Mouse (Mus musculus): Measurements from ENCODE around the gene Bri3bp.
A peak's percentile ranks its signal among the peaks of the same experiment; 100 is the strongest.
"Not testable (repeated sequence)": the region's sequence is repeated elsewhere in the genome, so short reads cannot be mapped to it uniquely, and the experiment has no call there.

Bri3bp gene

DNA sequence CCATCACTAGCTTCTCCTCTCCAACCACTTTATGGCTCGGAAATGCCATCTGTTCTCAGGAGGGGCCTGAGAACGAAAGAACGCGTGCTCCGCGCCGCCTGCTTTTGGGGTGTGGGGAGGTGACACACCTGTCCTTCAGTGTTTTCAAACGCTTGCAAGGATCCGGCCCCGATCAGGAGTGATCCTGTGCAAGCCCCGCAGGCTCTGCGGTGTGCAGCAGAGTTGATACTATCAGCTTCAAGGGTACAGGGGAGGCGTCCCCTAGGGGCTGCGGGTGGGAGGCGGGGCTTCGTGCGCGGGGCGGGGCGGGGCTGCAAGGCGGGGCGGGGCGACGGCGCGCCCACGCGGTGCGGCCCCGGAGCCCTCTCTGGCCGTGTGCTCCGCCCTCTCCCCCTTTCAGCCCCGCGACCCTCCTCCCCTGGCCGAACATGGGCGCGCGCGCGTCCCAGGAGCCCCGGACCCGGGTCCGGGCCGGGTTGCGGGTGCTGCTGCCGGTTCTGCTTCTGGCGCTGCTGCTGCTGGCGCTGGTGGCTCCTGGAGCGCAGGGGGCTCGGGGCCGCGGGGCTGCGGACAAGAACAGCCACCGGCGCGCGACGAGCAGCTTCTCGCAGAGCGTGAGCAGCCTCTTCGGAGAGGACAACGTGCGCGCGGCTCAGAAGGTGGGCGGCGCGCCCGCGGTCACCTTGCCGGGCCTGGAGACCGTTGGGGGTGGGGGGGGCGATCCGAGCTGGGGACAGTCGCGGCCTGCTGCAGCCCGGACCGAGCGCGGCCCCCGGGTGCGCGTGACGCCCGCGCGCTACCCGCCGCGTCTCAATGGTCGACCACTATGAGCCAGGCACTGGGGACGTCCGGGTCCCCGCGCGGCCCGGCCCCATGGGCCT lies at the start of gene Bri3bp:
Gene Bri3bp, plus strand, starts transcription at position 335 of the 881 bp plus-strand sequence.
- DNase-seq (ENCODE audit: low spot score), result peak; percentile 26

DNA sequence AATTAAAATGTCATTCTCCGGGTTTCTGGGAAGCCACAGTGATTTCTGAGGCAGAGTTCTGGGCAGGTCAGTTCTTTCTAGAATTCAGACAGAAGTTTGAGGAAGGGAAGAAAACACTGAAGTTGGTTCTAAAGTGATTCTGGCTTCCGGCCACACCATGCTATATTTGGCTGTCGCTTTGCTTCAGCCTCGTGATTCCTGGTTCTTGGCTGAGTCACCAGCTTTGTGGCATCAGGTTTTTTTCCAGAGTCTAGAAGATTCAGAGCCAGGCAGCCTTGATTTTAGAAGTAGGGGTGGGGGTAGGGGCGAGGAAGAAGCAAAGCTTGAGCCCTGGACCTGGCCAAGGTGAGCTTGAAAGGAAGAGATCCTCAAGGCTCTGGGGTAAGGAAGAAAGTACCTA lies 49.8 kb upstream of the Bri3bp start:
- DNase-seq (ENCODE audit: low spot score), result no peak

- not testable (repeated sequence) for DNase-seq (ENCODE audit: low spot score)
Observed at GRCm38 (mm10) chr5:125392176-125392575, 49.2 kb upstream of the Bri3bp start.

DNA sequence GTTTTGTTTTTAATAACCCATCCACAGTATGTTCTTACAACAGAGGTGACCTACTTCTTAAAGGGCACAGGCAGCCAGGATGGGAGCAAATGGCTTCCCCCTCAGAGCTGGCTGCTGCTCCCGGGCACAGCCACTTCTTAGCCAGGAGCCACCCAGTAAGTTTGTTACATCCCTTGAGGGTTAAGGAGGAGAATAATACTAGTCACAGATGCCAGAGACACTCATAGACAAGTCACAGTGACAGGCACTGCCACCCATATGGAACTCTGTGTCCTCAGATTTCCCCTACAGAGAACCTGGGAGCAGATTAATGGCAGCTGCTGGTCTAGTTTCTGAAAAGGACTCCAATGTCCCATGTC lies 48.8 kb upstream of the Bri3bp start:
- no peak for DNase-seq (ENCODE audit: low spot score)

GRCm38 (mm10) chr5:125392977-125393621 lies 48.3 kb upstream of the Bri3bp start:
- peak; percentile 86 for DNase-seq (ENCODE audit: low spot score)

GRCm38 (mm10) chr5:125393622-125394603 lies 47.5 kb upstream of the Bri3bp start:
- peak; percentile 52 for DNase-seq (ENCODE audit: low spot score)

DNA sequence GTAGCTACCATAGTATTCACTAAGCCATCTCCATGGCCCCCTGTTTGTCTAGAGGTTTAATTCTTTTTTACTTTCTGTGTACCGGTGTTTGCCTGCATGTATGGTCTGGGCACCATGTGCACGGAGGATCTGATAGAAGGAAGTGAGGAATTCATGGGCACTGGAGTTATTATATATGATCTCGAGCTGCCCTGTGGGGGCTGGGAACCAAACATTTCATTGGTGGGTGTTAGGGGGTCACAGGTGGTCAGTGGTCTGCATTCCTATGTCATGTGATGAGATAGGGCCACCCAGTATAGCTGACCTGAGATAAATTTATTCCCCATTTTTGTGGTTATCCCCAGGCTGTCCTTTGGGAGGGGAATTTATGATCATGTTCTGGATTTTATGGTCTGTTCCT lies 46.4 kb upstream of the Bri3bp start:
- no peak for DNase-seq (ENCODE audit: low spot score)

GRCm38 (mm10) chr5:125400903-125401302 lies 40.5 kb upstream of the Bri3bp start:
- no peak for DNase-seq (ENCODE audit: low spot score)

DNA sequence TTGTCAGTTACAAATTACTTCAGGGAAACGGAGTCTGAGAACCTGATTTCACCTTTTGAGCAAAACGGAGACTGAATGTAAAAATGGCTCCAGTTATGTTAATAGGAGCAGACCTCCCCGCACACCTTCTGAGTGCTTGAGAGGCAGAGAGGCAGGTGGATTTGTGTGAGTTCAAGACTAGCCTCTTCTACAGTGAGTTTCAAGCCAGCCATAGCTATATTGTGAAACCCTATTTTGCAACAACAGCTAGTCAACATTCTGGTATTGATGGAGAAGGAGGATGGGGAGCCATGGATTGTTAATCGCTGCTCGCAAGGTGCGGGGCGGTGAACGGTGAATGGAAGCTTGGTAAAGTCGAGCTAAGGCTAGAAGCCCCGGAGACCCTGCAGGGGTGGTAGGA lies 38.9 kb upstream of the Bri3bp start:
- DNase-seq (ENCODE audit: low spot score), result no peak

DNA sequence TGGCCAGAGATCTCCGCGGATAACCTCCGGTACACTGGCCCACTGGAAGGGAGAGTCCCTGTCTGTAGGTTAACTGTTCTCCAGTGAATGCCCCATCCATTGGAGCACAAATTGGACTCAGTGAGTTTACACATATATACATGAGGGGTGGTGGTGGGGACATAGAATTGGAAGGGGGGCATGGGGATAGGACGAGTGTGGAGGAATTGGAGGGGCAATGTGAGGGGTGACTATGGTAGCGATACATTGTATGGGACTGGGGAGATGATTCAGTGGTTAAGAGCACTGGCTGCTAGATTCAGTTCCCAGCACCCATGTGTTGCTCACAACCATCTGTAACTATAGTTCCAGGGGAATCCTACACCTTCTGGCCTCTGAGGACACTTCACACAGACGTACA lies 38.4 kb upstream of the Bri3bp start:
- DNase-seq (ENCODE audit: low spot score), result no peak

- DNase-seq (ENCODE audit: low spot score), result peak; percentile 67
Observed at GRCm38 (mm10) chr5:125403481-125404465, 37.6 kb upstream of the Bri3bp start.

- DNase-seq (ENCODE audit: low spot score), result no peak
Observed at GRCm38 (mm10) chr5:125404536-125404902, 36.8 kb upstream of the Bri3bp start.

DNA sequence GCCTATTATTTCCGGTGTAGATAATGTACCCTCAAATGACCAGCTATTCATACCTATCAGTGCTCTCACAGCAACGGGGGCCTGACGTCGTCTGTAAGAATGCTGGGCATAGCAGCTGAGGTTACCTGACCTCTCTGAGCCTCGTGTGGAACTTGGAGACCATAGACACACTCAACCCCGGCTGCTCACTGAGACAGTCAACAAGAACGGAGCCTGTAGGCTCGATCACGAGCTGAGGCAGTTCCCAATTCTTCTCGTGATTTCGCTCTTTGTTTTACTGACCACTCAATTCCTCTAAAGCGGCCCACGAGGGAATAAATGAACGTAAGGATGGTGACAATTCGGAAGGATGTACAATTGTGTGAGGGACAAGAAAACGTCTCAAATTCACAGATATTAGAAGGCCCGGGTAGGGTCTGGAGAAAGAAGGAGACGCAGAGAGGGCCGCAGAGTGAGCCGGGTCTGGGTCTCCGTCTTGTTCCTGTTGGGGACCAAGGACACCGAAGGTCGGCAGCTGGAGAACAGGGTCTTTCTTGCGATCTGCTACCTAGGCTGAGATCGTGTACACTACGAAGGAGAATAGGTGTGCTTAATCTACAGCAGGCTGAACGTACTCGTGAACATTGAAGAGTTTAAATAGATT lies 36.3 kb upstream of the Bri3bp start:
- peak; percentile 42 for DNase-seq (ENCODE audit: low spot score)

DNA sequence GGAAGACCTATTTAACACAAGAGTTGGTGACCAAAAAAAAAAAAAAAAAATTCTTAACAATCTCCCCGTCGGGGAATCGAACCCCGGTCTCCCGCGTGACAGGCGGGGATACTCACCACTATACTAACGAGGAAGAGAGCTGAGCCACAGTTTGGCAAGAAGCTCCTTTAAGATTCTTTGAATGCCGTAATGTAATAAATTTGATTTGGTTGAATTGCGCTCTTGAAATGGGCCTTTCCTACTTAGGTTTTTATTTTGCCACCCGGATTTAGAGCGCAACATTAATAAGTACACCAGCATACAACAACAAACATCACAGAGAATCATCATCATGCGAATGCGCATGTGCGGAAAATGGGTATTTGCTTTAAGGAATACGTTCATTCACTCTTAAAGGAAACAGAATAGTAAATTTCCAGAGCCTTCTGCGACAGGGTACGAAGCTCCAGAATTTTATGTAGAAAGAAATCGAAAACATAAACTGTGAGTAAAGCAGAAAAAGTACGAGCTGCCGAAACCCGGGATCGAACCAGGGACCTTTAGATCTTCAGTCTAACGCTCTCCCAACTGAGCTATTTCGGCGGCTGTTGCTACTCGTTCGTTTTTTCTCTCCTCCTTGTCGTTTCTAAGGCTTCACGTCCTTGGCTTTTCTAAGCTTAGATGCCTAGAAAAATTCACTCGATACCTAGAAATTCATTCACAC lies 35.7 kb upstream of the Bri3bp start:
- DNase-seq (ENCODE audit: low spot score), result peak; percentile 88

GRCm38 (mm10) chr5:125406322-125407016 lies 34.9 kb upstream of the Bri3bp start:
- DNase-seq (ENCODE audit: low spot score), result peak; percentile 52

DNA sequence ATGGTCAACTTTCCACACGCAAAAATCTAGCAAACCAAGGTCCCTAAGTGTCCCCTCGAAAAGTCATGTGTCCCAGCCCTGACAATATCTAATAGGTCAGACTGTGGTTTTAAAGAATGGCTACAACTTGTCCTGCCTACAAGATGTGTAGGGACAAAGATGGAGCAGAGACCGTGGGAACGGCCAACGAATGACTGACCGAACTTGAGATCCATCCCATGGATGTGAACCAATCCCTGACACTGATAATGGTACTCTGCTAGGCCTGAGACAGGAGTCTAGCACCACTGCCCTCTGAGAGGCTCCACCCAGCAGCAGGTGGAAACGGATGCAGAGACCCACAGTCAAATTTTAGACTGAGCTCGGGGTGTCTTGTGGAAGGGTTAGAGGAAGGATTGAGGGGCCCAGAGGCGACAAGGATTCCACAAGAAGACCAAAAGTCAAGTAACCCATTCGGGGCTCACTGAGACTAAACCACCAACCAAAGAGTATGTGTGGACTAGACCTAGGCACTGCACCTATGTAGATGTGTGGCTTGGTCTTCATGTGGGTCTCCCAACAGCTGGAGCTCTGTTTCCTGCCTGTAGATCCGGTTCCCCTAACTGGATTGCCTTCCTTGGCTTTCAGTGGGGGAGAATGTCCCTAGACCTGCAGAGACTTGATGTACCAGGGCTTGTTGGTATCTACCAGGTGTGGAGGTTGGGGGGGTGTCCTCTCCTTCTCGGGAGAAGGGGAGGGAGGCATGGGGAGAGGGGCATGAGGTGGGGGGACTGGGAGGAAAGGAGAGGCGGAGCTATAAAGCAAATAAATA lies 34.1 kb upstream of the Bri3bp start:
- DNase-seq (ENCODE audit: low spot score), result no peak

DNA sequence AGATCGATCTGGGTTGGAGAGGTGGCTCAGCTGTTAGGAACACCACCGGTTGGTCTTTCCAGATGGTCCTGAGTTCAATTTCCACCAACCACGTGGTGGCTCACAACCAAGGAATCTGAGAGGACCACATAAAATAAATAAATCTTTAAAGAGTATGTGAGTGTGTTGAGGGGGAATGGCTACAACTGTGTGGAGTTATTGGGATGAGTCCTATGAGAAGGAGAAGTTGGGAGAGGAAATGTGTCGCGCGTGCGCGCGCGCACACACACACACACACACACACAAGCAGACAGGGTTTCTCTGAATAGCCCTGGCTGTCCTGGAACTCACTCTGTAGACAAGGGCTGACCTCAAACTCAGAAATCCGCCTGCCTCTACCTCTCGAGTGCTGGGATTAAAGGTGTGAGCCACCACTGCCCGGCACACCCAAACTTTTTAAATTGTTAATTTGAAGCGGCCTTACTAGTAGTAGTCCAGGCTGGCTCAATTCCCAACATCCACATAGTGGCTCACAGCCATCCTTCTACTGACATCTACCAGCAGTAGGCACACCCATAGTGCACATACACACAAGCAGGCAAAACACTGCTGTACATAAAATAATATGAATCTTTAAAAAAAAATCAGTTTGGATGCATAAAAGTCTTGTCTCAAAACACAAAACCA lies 33.3 kb upstream of the Bri3bp start:
- no peak for DNase-seq (ENCODE audit: low spot score)

DNA sequence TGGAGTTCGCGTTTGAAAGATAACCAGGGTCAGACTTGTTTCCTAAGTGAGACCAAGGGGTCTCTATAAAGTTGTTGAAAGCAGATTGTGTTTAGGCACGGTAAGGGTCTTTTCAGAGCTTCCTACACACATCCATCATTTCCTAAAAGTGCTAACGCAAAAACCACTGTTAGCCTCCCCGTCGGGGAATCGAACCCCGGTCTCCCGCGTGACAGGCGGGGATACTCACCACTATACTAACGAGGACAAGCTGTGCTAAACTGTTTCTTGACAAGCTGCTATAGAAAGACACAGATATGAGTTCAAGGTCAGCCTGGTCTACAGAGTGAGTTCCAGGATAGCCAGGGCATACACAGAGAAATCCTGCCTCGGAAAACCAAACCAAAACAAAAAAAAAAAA lies 32.5 kb upstream of the Bri3bp start:
- DNase-seq (ENCODE audit: low spot score), result peak; percentile 79

All from ovary, postnatal 14 days (tissue).